8 mouse cellular contexts compared by ENCODE assay signal in genomic region chr10:128097587-128097971, GRCm38 (mm10). TPM values are rescaled to one million over a fixed set of nuclear protein-coding genes. Genes with fewer than 3 reads are reported as not detected.
A peak's percentile ranks its signal among the peaks of the same experiment; 100 is the strongest.
DNase-seq lines count a peak whose midpoint lies in the region; ATAC-seq lines count a peak whose summit lies in the region.

No protein-coding gene starts in this region.

- peak overlapping the region; percentile 66 for H3K27ac ChIP-seq in heart, embryonic 11.5 days (ENCODE audit: low read depth, low read length)
- peak overlapping the region; percentile 74 for H3K27ac ChIP-seq in kidney, embryonic 14.5 days (ENCODE audit: low read depth, low read length)
- peak overlapping the region; percentile 76 for H3K27ac ChIP-seq in liver, embryonic 15.5 days (replicated peaks)
- peak overlapping the region; percentile 90 for H3K27ac ChIP-seq in neural tube, embryonic 13.5 days (replicated peaks)

- H3K4me2 ChIP-seq in heart, embryonic 11.5 days: peak overlapping the region; percentile 91
- H3K4me2 ChIP-seq in kidney, embryonic 14.5 days (replicated peaks; ENCODE audit: low read depth, low read length): peak overlapping the region; percentile 76
- H3K4me2 ChIP-seq in liver, embryonic 15.5 days: peak overlapping the region; percentile 90
- H3K4me2 ChIP-seq in neural tube, embryonic 13.5 days: peak overlapping the region; percentile 86

- 2% methylated on average over 13 of the region's 13 CpGs for WGBS in heart, embryonic 11.5 days (ENCODE audit: insufficient replicate concordance)
- WGBS in kidney, embryonic 14.5 days: under 1% methylated on average over 13 of the region's 13 CpGs
- WGBS in liver, embryonic 15.5 days (ENCODE audit: insufficient replicate concordance): under 1% methylated on average over 13 of the region's 13 CpGs
- under 1% methylated on average over 13 of the region's 13 CpGs for WGBS in neural tube, embryonic 13.5 days

- no peaks in the 10 kb centered on the region; the same call in 1 of the 2 replicates for H3K36me3 ChIP-seq in heart, embryonic 11.5 days (ENCODE audit: control insufficient read depth, insufficient read depth, low read length)
- H3K36me3 ChIP-seq in kidney, embryonic 14.5 days (ENCODE audit: control insufficient read depth, insufficient read depth, low read length): no peaks in the 10 kb centered on the region
- H3K36me3 ChIP-seq in liver, embryonic 15.5 days (replicated peaks): peaks cover 4% of the 10 kb centered on the region
- H3K36me3 ChIP-seq in neural tube, embryonic 13.5 days: no peaks in the 10 kb centered on the region

- H3K9ac ChIP-seq in heart, embryonic 11.5 days (ENCODE audit: low read depth, low read length): peak overlapping the region; percentile 72
- peak overlapping the region; percentile 88 for H3K9ac ChIP-seq in kidney, embryonic 14.5 days (ENCODE audit: low read depth, low read length)
- H3K9ac ChIP-seq in liver, embryonic 15.5 days: peak overlapping the region; percentile 93
- peak overlapping the region; percentile 94 for H3K9ac ChIP-seq in neural tube, embryonic 13.5 days

- no peaks in the 10 kb centered on the region for H3K9me3 ChIP-seq in heart, embryonic 11.5 days (replicated peaks; ENCODE audit: control insufficient read depth, low read length)
- no peaks in the 10 kb centered on the region for H3K9me3 ChIP-seq in kidney, embryonic 14.5 days (ENCODE audit: control insufficient read depth, low read length)
- H3K9me3 ChIP-seq in liver, embryonic 15.5 days (replicated peaks): no peaks in the 10 kb centered on the region
- H3K9me3 ChIP-seq in neural tube, embryonic 13.5 days: no peaks in the 10 kb centered on the region

- H3K27me3 ChIP-seq in heart, embryonic 11.5 days (ENCODE audit: control insufficient read depth, insufficient read depth, low read length): no peaks in the 10 kb centered on the region
- H3K27me3 ChIP-seq in kidney, embryonic 14.5 days (ENCODE audit: control insufficient read depth, insufficient read depth, low read length): no peaks in the 10 kb centered on the region
- H3K27me3 ChIP-seq in liver, embryonic 15.5 days: no peaks in the 10 kb centered on the region
- no peaks in the 10 kb centered on the region for H3K27me3 ChIP-seq in neural tube, embryonic 13.5 days

- no peak for ATAC-seq in heart, embryonic 11.5 days (replicated peaks; ENCODE audit: insufficient number of reproducible peaks, low FRiP score, low TSS enrichment)
- no peak for ATAC-seq in kidney, embryonic 14.5 days (ENCODE audit: low FRiP score, low TSS enrichment)
- ATAC-seq in liver, embryonic 15.5 days (ENCODE audit: insufficient read depth): no peak
- no peak for ATAC-seq in neural tube, embryonic 13.5 days (ENCODE audit: low read depth)

- DNase-seq in 416B (ENCODE audit: low read depth): peak; percentile 66
- DNase-seq in ZHBTc4 (ENCODE audit: low read depth, low spot score): peak; percentile 51
- peak; percentile 68 for DNase-seq in embryo, embryonic 11 days
- DNase-seq in thymus, adult 18-20 months: peak; percentile 40 to 70

- peak overlapping the region; percentile 63 for H3K4me3 ChIP-seq in heart, embryonic 11.5 days (ENCODE audit: low read depth, low read length)
- H3K4me3 ChIP-seq in kidney, embryonic 14.5 days (ENCODE audit: low read length): peak overlapping the region; percentile 99
- H3K4me3 ChIP-seq in liver, embryonic 15.5 days (replicated peaks): peak overlapping the region; percentile 97
- peak overlapping the region; percentile 99 for H3K4me3 ChIP-seq in neural tube, embryonic 13.5 days

- peaks cover 31% of the 10 kb centered on the region for H3K4me1 ChIP-seq in heart, embryonic 11.5 days (ENCODE audit: control insufficient read depth, insufficient read depth, low read length)
- H3K4me1 ChIP-seq in kidney, embryonic 14.5 days (ENCODE audit: control insufficient read depth, insufficient read depth, low read length): peaks cover 27% of the 10 kb centered on the region
- H3K4me1 ChIP-seq in liver, embryonic 15.5 days (replicated peaks): peaks cover 60% of the 10 kb centered on the region
- peaks cover 44% of the 10 kb centered on the region for H3K4me1 ChIP-seq in neural tube, embryonic 13.5 days (replicated peaks)

RNA-seq across cellular contexts. Expression of gene Baz2a, which starts 6.2 kb away (rescaled TPM):
- 10.9 and 21.7 TPM in 2 replicates for polyA plus RNA-seq in heart, embryonic 11.5 days (2014; fragmentation: Nextera tagmentation; extraction: Ambion mirVana)
- polyA plus RNA-seq in kidney, embryonic 14.5 days (2014; fragmentation: Nextera tagmentation; extraction: Ambion mirVana): 17.6 and 33.7 TPM in 2 replicates
- 6.8 and 7.0 TPM in 2 replicates for polyA plus RNA-seq in liver, embryonic 15.5 days (2015; fragmentation: Nextera tagmentation; extraction: Ambion mirVana)
- polyA plus RNA-seq in neural tube, embryonic 13.5 days (2015; fragmentation: Nextera tagmentation; extraction: Ambion mirVana): 10.9 and 12.2 TPM in 2 replicates

RNA-seq across cellular contexts. Expression of gene Atp5b, which starts 14.5 kb away (rescaled TPM):
- 4,523 and 4,948 TPM in 2 replicates for polyA plus RNA-seq in heart, embryonic 11.5 days (2014; fragmentation: Nextera tagmentation; extraction: Ambion mirVana)
- 2,294 and 2,764 TPM in 2 replicates for polyA plus RNA-seq in kidney, embryonic 14.5 days (2014; fragmentation: Nextera tagmentation; extraction: Ambion mirVana)
- polyA plus RNA-seq in liver, embryonic 15.5 days (2015; fragmentation: Nextera tagmentation; extraction: Ambion mirVana): 1,834 and 1,894 TPM in 2 replicates
- 2,119 and 2,171 TPM in 2 replicates for polyA plus RNA-seq in neural tube, embryonic 13.5 days (2015; fragmentation: Nextera tagmentation; extraction: Ambion mirVana)

RNA-seq across cellular contexts. Expression of gene Ptges3, which starts 38.8 kb away (rescaled TPM):
- 354 and 377 TPM in 2 replicates for polyA plus RNA-seq in heart, embryonic 11.5 days (2014; fragmentation: Nextera tagmentation; extraction: Ambion mirVana)
- polyA plus RNA-seq in kidney, embryonic 14.5 days (2014; fragmentation: Nextera tagmentation; extraction: Ambion mirVana): 566 and 622 TPM in 2 replicates
- polyA plus RNA-seq in liver, embryonic 15.5 days (2015; fragmentation: Nextera tagmentation; extraction: Ambion mirVana): 188 and 217 TPM in 2 replicates
- 448 and 456 TPM in 2 replicates for polyA plus RNA-seq in neural tube, embryonic 13.5 days (2015; fragmentation: Nextera tagmentation; extraction: Ambion mirVana)
